Mouse (Mus musculus) left cerebral cortex, postnatal 25 days (tissue): ENCODE measurements at regions not wholly inside any gene's neighbourhood (a gene's known extent, or its start where the extent isn't known, plus 50 kb on each side); places are given as distances from the start of the nearest gene placed in this dataset.

Source experiments
- DNase-seq, 2 experiments: peaks; one replicate each; pipeline ENCODE4 v3.0.0; 2022; ENCODE audit warnings: low spot score in 2 of 2, mixed read lengths in 1 of 2
- intact Hi-C: fragments of 180-260 bp; cut with DNase I; formaldehyde crosslinking; loops from one replicate; pipeline ENCODE4 v1.15.1; 2025

DNA sequence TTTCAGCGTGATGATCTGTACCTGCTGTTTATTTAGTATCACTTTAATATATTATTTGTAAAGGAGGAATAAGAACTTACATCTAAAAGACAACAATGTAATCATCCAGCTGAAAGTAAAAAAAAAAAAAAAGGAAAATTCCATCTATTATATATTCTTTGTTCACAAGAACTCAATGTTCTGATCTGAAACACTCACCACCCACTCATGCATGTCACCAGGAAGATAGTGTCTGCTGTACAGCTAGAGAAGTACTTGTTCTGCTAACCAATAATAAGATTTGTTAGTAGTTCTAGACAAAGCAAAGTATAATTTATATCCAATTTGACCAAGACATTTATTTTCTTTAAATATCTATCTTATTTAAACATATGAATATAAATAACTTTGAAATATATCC, 189.3 kb upstream of the Slitrk5 start:
- intact Hi-C loops = loop anchor here (2.0 kb wide), 1 partner anchor 187 kb away; no protein-coding TSS in a partner anchor
- DNase-seq = peak in 1 of 2 experiments; percentile 24

DNA sequence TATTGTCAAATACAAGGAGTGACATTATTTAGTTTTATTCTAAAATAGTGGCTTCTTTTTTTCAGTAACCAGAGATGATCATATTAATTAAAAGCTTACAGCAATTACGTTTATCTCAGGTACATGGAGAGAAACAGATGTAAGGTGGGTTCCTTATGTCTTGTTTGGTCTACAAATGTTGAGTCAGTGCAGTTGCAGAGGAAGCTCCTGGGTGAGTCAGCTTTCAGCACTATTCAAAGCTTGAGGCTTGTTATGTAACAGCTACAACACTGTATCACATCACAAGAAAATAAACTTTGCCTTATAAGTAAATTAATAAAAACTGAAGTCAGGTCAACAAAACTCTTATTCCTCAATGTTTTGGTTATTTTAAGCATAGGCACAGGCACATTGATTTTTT, 188.0 kb upstream of the Slitrk5 start:
- peak in 1 of 2 experiments; percentile 72 for DNase-seq
- intact Hi-C loops = loop anchor here (2.0 kb wide), 1 partner anchor 186 kb away; no protein-coding TSS in a partner anchor
